Mouse (Mus musculus) heart, embryonic 10.5 days (tissue): ENCODE measurements around the gene Ror1. TPM values are rescaled to one million over a fixed set of nuclear protein-coding genes. Genes with fewer than 3 reads are reported as not detected.
A peak's percentile ranks its signal among the peaks of the same experiment; 100 is the strongest.

ENCODE experiments used
- DNase-seq: peaks from one replicate; pipeline ENCODE4 v3.0.0-alpha.2; 2017; ENCODE audit warnings: low spot score
- H3K27ac ChIP-seq: fragments of 300-500 bp; sonication (generic); 2 replicates; pipeline ENCODE4 v1.5.1; 2016; ENCODE audit warnings: mild to moderate bottlenecking
- H3K27me3 ChIP-seq: fragments of 300-500 bp; sonication (generic); 2 replicates; pipeline ENCODE4 v1.6.1; 2016; ENCODE audit warnings: mild to moderate bottlenecking; ENCODE audit not compliant: poor library complexity, insufficient read depth, severe bottlenecking
- H3K36me3 ChIP-seq: fragments of 300-500 bp; sonication (generic); 2 replicates; pipeline ENCODE4 v1.6.1; 2016; ENCODE audit warnings: mild to moderate bottlenecking, moderate library complexity
- H3K4me1 ChIP-seq: fragments of 300-500 bp; sonication (generic); 2 replicates; pipeline ENCODE4 v1.6.1; 2016; ENCODE audit warnings: mild to moderate bottlenecking
- H3K4me3 ChIP-seq: fragments of 300-500 bp; sonication (generic); 2 replicates; pipeline ENCODE4 v1.5.1; 2016; ENCODE audit warnings: mild to moderate bottlenecking, moderate library complexity
- H3K9me3 ChIP-seq: fragments of 300-500 bp; sonication (generic); 2 replicates; pipeline ENCODE4 v1.6.1; 2016; ENCODE audit warnings: mild to moderate bottlenecking, moderate library complexity
- WGBS: fragments of 180-500 bp; shearing (Covaris S2); methylation state at CpG from one replicate; pipeline ENCODE4 v1.1.7; 2016; 5-methylcytosine and 5-hydroxymethylcytosine counted together
- polyA plus RNA-seq: library from polyadenylated mRNA; unstranded; fragments of >200 nt; fragmentation: Nextera tagmentation; extraction: Ambion mirVana; gene quantifications from 2 replicates; pipeline ENCODE4 v1.2.1, GENCODE M21; 2016

Gene Ror1
- polyA plus RNA-seq, 1 experiment from 2014 or later, result 9.3 TPM

- H3K9me3 ChIP-seq, result no peaks in the 10 kb centered on the region
- 54% methylated on average over 6 of the region's 6 CpGs for WGBS
- no peak for DNase-seq
- H3K27me3 ChIP-seq, result no peaks in the 10 kb centered on the region
- no peaks in the 10 kb centered on the region for H3K36me3 ChIP-seq
- H3K27ac ChIP-seq, result no peak overlapping the region
- H3K4me3 ChIP-seq, result no peak overlapping the region
- H3K4me1 ChIP-seq, result peaks cover 40% of the 10 kb centered on the region
Measured at GRCm38 (mm10) chr4:100376163-100376562, 280.6 kb downstream of the Ror1 start.

DNA sequence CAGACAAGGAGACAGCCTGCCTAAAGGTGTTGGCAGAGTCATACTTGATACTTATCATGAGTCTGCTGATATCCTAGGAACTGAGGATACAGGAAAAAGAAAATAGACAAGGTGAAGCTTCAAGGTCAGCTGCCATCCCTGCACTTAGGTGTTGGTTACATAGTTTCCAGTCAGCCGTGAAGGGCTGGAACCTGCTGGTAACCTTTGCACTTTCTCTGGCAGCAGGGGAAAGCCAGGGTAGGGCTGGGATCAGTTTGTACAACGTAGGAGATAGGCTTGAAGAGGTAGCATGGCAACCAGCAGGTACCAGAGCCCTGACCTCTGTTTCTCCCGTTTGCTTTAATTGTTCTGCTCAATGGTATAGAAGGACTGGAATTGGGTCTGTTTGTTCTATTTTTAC, 281.6 kb downstream of the Ror1 start:
- no peak overlapping the region for H3K27ac ChIP-seq
- DNase-seq, result no peak

GRCm38 (mm10) chr4:100377996-100378395, 282.4 kb downstream of the Ror1 start:
- H3K27me3 ChIP-seq, result peaks cover 4% of the 10 kb centered on the region; the same call in 1 of the 2 replicates
- 70% methylated on average over 4 of the region's 4 CpGs for WGBS
- no peaks in the 10 kb centered on the region for H3K9me3 ChIP-seq
- DNase-seq, result no peak
- H3K27ac ChIP-seq, result 0 out of 2 replicates have a peak overlapping the region, but pooled peaks have one; percentile 10
- H3K36me3 ChIP-seq, result no peaks in the 10 kb centered on the region
- no peak overlapping the region for H3K4me3 ChIP-seq
- peaks cover 44% of the 10 kb centered on the region for H3K4me1 ChIP-seq

More for the DNA sequence above, 281.6 kb downstream of the Ror1 start:
- no peak overlapping the region for H3K4me3 ChIP-seq
- no peaks in the 10 kb centered on the region for H3K9me3 ChIP-seq
- H3K4me1 ChIP-seq, result peaks cover 40% of the 10 kb centered on the region
- H3K36me3 ChIP-seq, result no peaks in the 10 kb centered on the region
- 58% methylated on average over 3 of the region's 3 CpGs for WGBS
- no peaks in the 10 kb centered on the region for H3K27me3 ChIP-seq

DNA sequence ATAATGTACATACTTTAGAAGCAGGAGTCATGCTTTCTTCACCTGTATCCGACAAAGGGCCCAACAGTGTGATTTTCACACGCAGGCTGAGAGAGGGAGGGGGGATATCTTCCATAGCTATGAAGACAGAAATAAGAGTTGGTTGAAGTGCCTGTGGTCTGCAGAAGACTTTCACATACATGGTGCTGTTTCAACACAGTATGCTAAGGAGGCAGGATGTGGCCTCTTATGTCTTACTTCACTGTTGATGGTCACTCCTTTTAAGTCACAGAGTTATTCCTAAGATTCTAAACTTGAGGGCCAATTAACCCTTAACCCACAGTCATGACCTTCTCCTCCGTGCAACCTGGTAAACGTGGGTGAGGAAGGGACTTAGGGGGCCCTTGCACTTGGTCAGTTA, 286.2 kb downstream of the Ror1 start:
- no peak for DNase-seq
- no peak overlapping the region for H3K27ac ChIP-seq
- WGBS, result 84% methylated on average over 4 of the region's 4 CpGs

GRCm38 (mm10) chr4:100386272-100386988, 290.8 kb downstream of the Ror1 start:
- 75% methylated on average over 5 of the region's 5 CpGs for WGBS
- no peak for DNase-seq

More for the DNA sequence above, 286.2 kb downstream of the Ror1 start:
- H3K36me3 ChIP-seq, result no peaks in the 10 kb centered on the region
- no peak overlapping the region for H3K4me3 ChIP-seq
- H3K27me3 ChIP-seq, result peaks cover 15% of the 10 kb centered on the region
- H3K4me1 ChIP-seq, result peaks cover 30% of the 10 kb centered on the region
- no peaks in the 10 kb centered on the region for H3K9me3 ChIP-seq

GRCm38 (mm10) chr4:100390436-100390835, 294.8 kb downstream of the Ror1 start:
- 89% methylated on average over 6 of the region's 6 CpGs for WGBS
- no peak overlapping the region for H3K27ac ChIP-seq
- no peak for DNase-seq
- no peaks in the 10 kb centered on the region for H3K4me1 ChIP-seq
- H3K4me3 ChIP-seq, result no peak overlapping the region
- peaks cover 22% of the 10 kb centered on the region; the same call in 1 of the 2 replicates for H3K27me3 ChIP-seq
- H3K36me3 ChIP-seq, result no peaks in the 10 kb centered on the region
- no peaks in the 10 kb centered on the region for H3K9me3 ChIP-seq

More at GRCm38 (mm10) chr4:100386272-100386988, 290.8 kb downstream of the Ror1 start:
- no peaks in the 10 kb centered on the region for H3K9me3 ChIP-seq
- peaks cover 5% of the 10 kb centered on the region; the same call in 1 of the 2 replicates for H3K4me1 ChIP-seq
- peaks cover 21% of the 10 kb centered on the region for H3K27me3 ChIP-seq
- H3K27ac ChIP-seq, result no peak overlapping the region
- no peaks in the 10 kb centered on the region for H3K36me3 ChIP-seq
- no peak overlapping the region for H3K4me3 ChIP-seq

- 80% methylated on average over 6 of the region's 6 CpGs for WGBS
- H3K4me1 ChIP-seq, result no peaks in the 10 kb centered on the region
- no peaks in the 10 kb centered on the region for H3K9me3 ChIP-seq
- H3K36me3 ChIP-seq, result no peaks in the 10 kb centered on the region
- DNase-seq, result no peak
- H3K4me3 ChIP-seq, result no peak overlapping the region
- H3K27me3 ChIP-seq, result peaks cover 22% of the 10 kb centered on the region; the same call in 1 of the 2 replicates
- H3K27ac ChIP-seq, result no peak overlapping the region
Measured at GRCm38 (mm10) chr4:100391021-100391420, 295.4 kb downstream of the Ror1 start.

DNA sequence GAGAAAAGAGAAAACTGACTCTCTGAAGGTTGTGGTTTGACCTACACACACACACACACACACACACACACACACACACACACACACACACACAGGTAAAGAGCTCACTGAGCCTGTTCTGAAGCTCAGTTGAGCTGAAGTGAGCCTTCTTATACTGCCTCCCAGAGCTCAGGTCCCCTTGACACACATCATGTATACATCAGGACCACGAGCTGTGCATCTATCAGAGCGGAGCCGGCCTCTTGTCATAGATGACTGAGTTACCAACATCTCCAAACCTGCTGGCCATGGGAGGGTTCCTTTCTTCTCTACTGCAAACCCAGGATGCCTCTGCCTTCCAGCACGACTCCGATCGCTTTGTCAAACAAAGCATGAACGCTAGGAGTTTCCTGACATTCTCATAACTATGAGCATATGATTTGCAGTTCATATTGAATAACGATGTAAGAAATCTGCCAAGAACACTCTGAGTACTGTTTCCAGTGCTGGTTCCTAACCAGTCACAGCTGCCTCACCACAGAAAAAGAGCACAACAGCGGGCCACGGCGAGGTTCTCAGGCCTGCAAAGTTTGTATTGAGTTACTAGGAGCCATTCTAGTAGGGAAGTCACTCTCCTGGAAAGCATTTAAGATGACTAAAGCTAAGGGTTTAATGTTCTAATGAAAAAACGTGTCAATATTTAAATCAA, 297.9 kb downstream of the Ror1 start:
- Histone ChIP-seq H3K4me1 (no peaks in the 10 kb centered on the region), H3K27me3 (peaks cover 13% of the 10 kb centered on the region; the same call in 1 of the 2 replicates), H3K9me3 (no peaks in the 10 kb centered on the region), H3K27ac (no peak overlapping the region), H3K4me3 (no peak overlapping the region), H3K36me3 (no peaks in the 10 kb centered on the region)
- 82% methylated on average over 12 of the region's 12 CpGs for WGBS
- DNase-seq, result no peak

- Histone ChIP-seq H3K4me3 (no peak overlapping the region), H3K27me3 (peaks cover 25% of the 10 kb centered on the region), H3K9me3 (no peaks in the 10 kb centered on the region), H3K36me3 (no peaks in the 10 kb centered on the region), H3K4me1 (no peaks in the 10 kb centered on the region), H3K27ac (no peak overlapping the region)
- WGBS, result 93% methylated on average over 4 of the region's 4 CpGs
- DNase-seq, result no peak
Measured at GRCm38 (mm10) chr4:100395407-100395806, 299.8 kb downstream of the Ror1 start.

DNA sequence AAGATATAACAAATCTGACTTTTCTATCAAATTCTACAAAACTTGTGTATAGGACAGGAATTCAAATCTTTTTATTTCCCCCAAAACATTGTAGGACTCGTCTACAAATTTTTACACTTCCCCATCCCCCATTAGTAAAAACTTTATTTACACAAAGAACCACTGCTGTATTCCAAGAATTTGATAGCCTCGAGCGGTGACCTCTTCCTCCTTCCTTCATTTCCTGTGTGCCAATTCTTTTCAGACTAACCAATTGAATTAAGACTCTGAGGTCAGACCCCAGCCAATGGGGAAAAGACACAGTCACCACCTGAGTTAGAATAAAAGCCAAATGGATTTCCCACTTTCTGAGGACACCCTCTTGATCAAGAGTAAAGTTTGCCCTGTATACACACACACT, 302.5 kb downstream of the Ror1 start:
- Histone ChIP-seq H3K36me3 (no peaks in the 10 kb centered on the region), H3K4me1 (peaks cover 8% of the 10 kb centered on the region; the same call in 1 of the 2 replicates), H3K27me3 (peaks cover 25% of the 10 kb centered on the region), H3K27ac (no peak overlapping the region), H3K9me3 (no peaks in the 10 kb centered on the region), H3K4me3 (no peak overlapping the region)
- 60% methylated on average over 3 of the region's 3 CpGs for WGBS
- DNase-seq, result no peak

GRCm38 (mm10) chr4:100401078-100401477, 305.5 kb downstream of the Ror1 start:
- Histone ChIP-seq H3K4me1 (peaks cover 8% of the 10 kb centered on the region; the same call in 1 of the 2 replicates), H3K27me3 (peaks cover 24% of the 10 kb centered on the region), H3K9me3 (no peaks in the 10 kb centered on the region), H3K36me3 (no peaks in the 10 kb centered on the region), H3K27ac (no peak overlapping the region), H3K4me3 (no peak overlapping the region)
- no peak for DNase-seq
- 56% methylated on average over 3 of the region's 3 CpGs for WGBS

DNA sequence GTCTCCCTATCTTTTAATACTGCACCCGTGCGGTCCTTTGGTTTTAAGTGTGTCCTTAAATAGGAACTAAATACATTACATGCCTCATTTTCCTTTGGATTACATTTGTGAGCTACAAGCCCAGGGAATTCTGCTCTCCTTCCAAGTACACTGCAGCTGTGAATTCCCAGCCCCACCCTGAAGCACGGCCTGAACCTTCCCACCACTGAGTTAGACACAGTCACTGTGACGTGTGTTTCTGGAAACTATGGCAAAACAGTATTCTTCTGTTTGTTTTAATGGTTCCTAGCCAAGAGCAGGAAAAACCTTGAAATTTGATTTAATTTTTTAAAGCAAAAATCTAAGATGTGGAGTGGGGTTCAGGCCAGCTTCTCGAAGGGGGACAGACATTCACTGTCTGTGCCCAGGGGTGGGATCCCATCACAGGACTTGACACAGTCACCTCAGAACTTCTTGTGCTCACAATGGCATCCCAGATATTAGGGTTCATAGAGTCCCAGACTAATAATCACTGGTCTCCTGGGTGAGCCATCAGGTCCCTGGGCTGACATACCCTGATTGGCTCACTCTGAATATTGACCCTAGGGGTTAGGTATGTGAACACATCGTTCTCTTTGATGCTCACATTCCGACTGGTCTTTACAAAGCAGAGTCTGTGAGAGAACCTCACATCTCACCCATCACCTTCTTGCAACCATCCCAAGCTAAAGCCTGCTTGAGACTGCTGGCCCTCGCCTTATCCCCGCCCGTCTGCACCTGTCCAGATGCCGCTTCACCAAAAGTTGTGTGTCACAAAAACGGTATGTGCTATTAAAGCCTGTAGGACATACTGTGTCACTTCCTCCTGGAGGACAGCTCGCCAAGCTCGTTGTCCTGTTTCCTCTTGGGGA, 306.2 kb downstream of the Ror1 start:
- Histone ChIP-seq H3K36me3 (no peaks in the 10 kb centered on the region), H3K9me3 (no peaks in the 10 kb centered on the region), H3K27me3 (peaks cover 24% of the 10 kb centered on the region), H3K4me1 (peaks cover 8% of the 10 kb centered on the region; the same call in 1 of the 2 replicates), H3K27ac (no peak overlapping the region), H3K4me3 (no peak overlapping the region)
- no peak for DNase-seq
- 83% methylated on average over 14 of the region's 14 CpGs for WGBS
